Mouse (Mus musculus) embryo, embryonic 11.5 days (tissue): ENCODE results near the gene Usp46.
"Not testable (repeated sequence)": the region's sequence is repeated elsewhere in the genome, so short reads cannot be mapped to it uniquely, and the experiment has no call there.

ENCODE experiments used
- DNase-seq: peaks from one replicate; pipeline ENCODE4 v3.0.0-alpha.2; 2012; ENCODE audit warnings: low read depth, low spot score

Gene Usp46

GRCm38 (mm10) chr5:74028691-74029479 is 39.3 kb downstream of the Usp46 start:
- DNase-seq = no peak

- no peak for DNase-seq
Measured at GRCm38 (mm10) chr5:74028221-74028620, 40.0 kb downstream of the Usp46 start.

- DNase-seq = no peak
Measured at GRCm38 (mm10) chr5:74020506-74020905, 47.7 kb downstream of the Usp46 start.

- no peak for DNase-seq
Measured at GRCm38 (mm10) chr5:74018870-74019565, 49.2 kb downstream of the Usp46 start.

- no peak for DNase-seq
Measured at GRCm38 (mm10) chr5:74017488-74017887, 50.7 kb downstream of the Usp46 start.

- DNase-seq = no peak
Measured at GRCm38 (mm10) chr5:74011629-74012028, 56.6 kb downstream of the Usp46 start.

- DNase-seq = no peak
Measured at GRCm38 (mm10) chr5:74007492-74008070, 60.6 kb downstream of the Usp46 start.

- DNase-seq = no peak
Measured at GRCm38 (mm10) chr5:74005936-74006335, 62.3 kb downstream of the Usp46 start.

- DNase-seq = no peak
Measured at GRCm38 (mm10) chr5:74001743-74002142, 66.5 kb downstream of the Usp46 start.

- DNase-seq = no peak
Measured at GRCm38 (mm10) chr5:73998966-73999365, 69.3 kb downstream of the Usp46 start.

GRCm38 (mm10) chr5:73994850-73995249 is 73.4 kb downstream of the Usp46 start:
- DNase-seq = no peak

GRCm38 (mm10) chr5:73993538-73993937 is 74.7 kb downstream of the Usp46 start:
- no peak for DNase-seq

- DNase-seq = no peak
Measured at GRCm38 (mm10) chr5:73992321-73992720, 75.9 kb downstream of the Usp46 start.

- DNase-seq = no peak
Measured at GRCm38 (mm10) chr5:73989532-73989931, 78.7 kb downstream of the Usp46 start.

GRCm38 (mm10) chr5:73987777-73988560 is 80.3 kb downstream of the Usp46 start:
- DNase-seq = no peak

GRCm38 (mm10) chr5:73977426-73977825 is 90.8 kb downstream of the Usp46 start:
- DNase-seq = no peak

GRCm38 (mm10) chr5:73971701-73972100 is 96.5 kb downstream of the Usp46 start:
- DNase-seq = no peak

GRCm38 (mm10) chr5:73970024-73970628 is 98.1 kb downstream of the Usp46 start:
- DNase-seq = no peak

- DNase-seq = no peak
Measured at GRCm38 (mm10) chr5:73969338-73969737, 98.9 kb downstream of the Usp46 start.

GRCm38 (mm10) chr5:73959779-73960178 is 108.5 kb downstream of the Usp46 start:
- no peak for DNase-seq

- DNase-seq = not testable (repeated sequence)
Measured at GRCm38 (mm10) chr5:73958614-73959013, 109.6 kb downstream of the Usp46 start.
